Comparison of ENCODE assay signal across 8 mouse cellular contexts in the genomic region with DNA sequence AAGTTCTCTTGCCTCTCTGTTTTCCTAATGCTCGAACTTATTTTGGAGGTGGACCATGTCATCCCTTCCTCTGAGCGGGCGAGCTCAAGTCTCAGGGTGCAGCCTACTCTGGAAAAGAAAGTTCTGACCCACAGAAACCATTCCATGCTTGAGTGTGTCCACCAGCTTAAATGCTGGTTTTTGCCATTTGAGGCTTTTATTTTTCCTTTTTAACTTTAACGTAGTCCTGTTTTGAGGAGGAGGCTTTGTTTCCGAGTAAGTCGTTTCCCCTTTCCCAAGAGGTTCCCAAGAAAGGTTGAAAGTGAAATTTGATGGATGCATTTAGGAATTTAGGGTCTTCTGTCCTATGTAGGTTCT. TPM values are rescaled to one million over a fixed set of nuclear protein-coding genes. Genes with fewer than 3 reads are reported as not detected.
A peak's percentile ranks its signal among the peaks of the same experiment; 100 is the strongest.
DNase-seq lines count a peak whose midpoint lies in the region; ATAC-seq and TF ChIP-seq lines count a peak whose summit lies in the region.

No protein-coding gene starts in this region.

- no peaks in the 10 kb centered on the region for H3K27me3 ChIP-seq in liver, adult 2 months (ENCODE audit: control insufficient read depth, insufficient read depth, low read length)
- no peaks in the 10 kb centered on the region for H3K27me3 ChIP-seq in neural tube, embryonic 12.5 days (replicated peaks)

- H3K79me2 ChIP-seq in liver, adult 2 months (ENCODE audit: control insufficient read depth, insufficient read depth, low read length), result peaks cover 4% of the 10 kb centered on the region; the same call in 1 of the 2 replicates

- ATAC-seq in neural tube, embryonic 12.5 days (ENCODE audit: low FRiP score, low read depth), result no peak

- peak overlapping the region; percentile 97 for H3K4me3 ChIP-seq in liver, adult 2 months (ENCODE audit: insufficient read depth, low read depth, low read length)
- H3K4me3 ChIP-seq in cortical plate, adult 2 months (ENCODE audit: insufficient read depth, low read length), result peak overlapping the region; percentile 89
- H3K4me3 ChIP-seq in neural tube, embryonic 12.5 days, result peak overlapping the region; percentile 93

- no peak for TF ChIP-seq POLR2A in liver, adult 2 months (IDR thresholded peaks at IDR 0.05; ENCODE audit: extremely low read depth, insufficient read depth, low read length)
- TF ChIP-seq POLR2A in cortical plate, adult 2 months (IDR thresholded peaks at IDR 0.05; ENCODE audit: extremely low read depth, insufficient read depth, low read length), result no peak

- H3K4me1 ChIP-seq in liver, adult 2 months (ENCODE audit: control insufficient read depth, insufficient read depth, low read length), result peaks cover 11% of the 10 kb centered on the region
- H3K4me1 ChIP-seq in cortical plate, adult 2 months (ENCODE audit: control insufficient read depth, insufficient read depth, low read length), result peaks cover 1% of the 10 kb centered on the region; the same call in 1 of the 2 replicates
- H3K4me1 ChIP-seq in neural tube, embryonic 12.5 days, result peaks cover 17% of the 10 kb centered on the region

- DNase-seq in liver, adult 2 months (ENCODE audit: extremely low read depth, low read depth, low spot score), result no peak
- no peak for DNase-seq in liver
- DNase-seq in induced T-regulatory cell, adult 2 months (ENCODE audit: low read depth), result peak; percentile 42
- DNase-seq in spleen, adult 12 weeks (ENCODE audit: low spot score), result no peak
- no peak for DNase-seq in B cell, adult 2 months
- DNase-seq in urinary bladder, adult 2 months (ENCODE audit: low spot score), result no peak

- H3K27ac ChIP-seq in liver, adult 2 months (replicated peaks; ENCODE audit: insufficient read depth, low read depth, low read length), result peak overlapping the region; percentile 30; the same call in 1 of the 2 replicates
- no peak overlapping the region for H3K27ac ChIP-seq in cortical plate, adult 2 months (ENCODE audit: insufficient read depth, low read length)
- H3K27ac ChIP-seq in neural tube, embryonic 12.5 days, result peak overlapping the region; percentile 82

- no peak for TF ChIP-seq CTCF in liver, adult 2 months (IDR thresholded peaks at IDR 0.05; ENCODE audit: low read depth, low read length)
- TF ChIP-seq CTCF in cortical plate, adult 2 months (IDR thresholded peaks at IDR 0.05; ENCODE audit: extremely low read depth, insufficient read depth, low read length), result no peak

- H3K36me3 ChIP-seq in liver, adult 2 months (ENCODE audit: control insufficient read depth, insufficient read depth, low read length), result peaks cover 13% of the 10 kb centered on the region
- peaks cover 7% of the 10 kb centered on the region for H3K36me3 ChIP-seq in neural tube, embryonic 12.5 days

- H3K9me3 ChIP-seq in neural tube, embryonic 12.5 days, result no peaks in the 10 kb centered on the region

- peak overlapping the region; percentile 77 for H3K4me2 ChIP-seq in neural tube, embryonic 12.5 days (replicated peaks)

- H3K9ac ChIP-seq in liver, adult 2 months (ENCODE audit: low read depth, low read length), result peak overlapping the region; percentile 97
- H3K9ac ChIP-seq in neural tube, embryonic 12.5 days, result peak overlapping the region; percentile 95

- WGBS in liver, adult 2 months, result under 1% methylated on average over 6 of the region's 6 CpGs
- WGBS in neural tube, embryonic 12.5 days, result 0% methylated on average over 6 of the region's 6 CpGs

RNA-seq across cellular contexts. Expression of gene Pikfyve, which starts 0.6 kb away (rescaled TPM):
- total RNA-seq in liver, adult 2 months (2014; rRNA removed), result 18.7 and 21.1 TPM in 2 replicates
- polyA plus RNA-seq in liver, adult 2 months (2012; rRNA removed), result 2.8 and 2.9 TPM in 2 replicates
- polyA plus RNA-seq in cortical plate, adult 2 months (2012; rRNA removed), result 13.2 and 13.5 TPM in 2 replicates
- 16.5 and 18.1 TPM in 2 replicates for polyA plus RNA-seq in neural tube, embryonic 12.5 days (2016; fragmentation: Nextera tagmentation; extraction: Ambion mirVana)
- polyA plus RNA-seq in urinary bladder, adult 2 months (2012; rRNA removed), result 7.5 and 8.0 TPM in 2 replicates

RNA-seq across cellular contexts. Expression of gene Idh1, which starts 0.8 kb away (rescaled TPM):
- 510 and 624 TPM in 2 replicates for total RNA-seq in liver, adult 2 months (2014; rRNA removed)
- 137 and 155 TPM in 2 replicates for polyA plus RNA-seq in liver, adult 2 months (2012; rRNA removed)
- polyA plus RNA-seq in cortical plate, adult 2 months (2012; rRNA removed), result 36.7 and 37.6 TPM in 2 replicates
- polyA plus RNA-seq in neural tube, embryonic 12.5 days (2016; fragmentation: Nextera tagmentation; extraction: Ambion mirVana), result 399 and 409 TPM in 2 replicates
- 201 and 236 TPM in 2 replicates for polyA plus RNA-seq in urinary bladder, adult 2 months (2012; rRNA removed)
